Mouse (Mus musculus) left cerebral cortex, postnatal 10 days (tissue): ENCODE data around the gene Rnase9. TPM values are rescaled to one million over a fixed set of nuclear protein-coding genes. Genes with fewer than 3 reads are reported as not detected.

ENCODE experiments used
- DNase-seq, 2 experiments: peaks; one replicate each; pipeline ENCODE4 v3.0.0; 2021 to 2022; ENCODE audit warnings: low spot score in 2 of 2, mixed read lengths in 1 of 2; ENCODE audit errors: extremely low spot score in 1 of 2
- intact Hi-C: fragments of 180-260 bp; cut with DNase I; formaldehyde crosslinking; loops from one replicate; pipeline ENCODE4 v1.15.1; 2025
- total RNA-seq, 2 experiments: library from RNA; stranded (reverse); gene quantifications; 2 replicates each; pipeline ENCODE4 v1.2.3; 2021

Rnase9 gene
- not detected for total RNA-seq

GRCm38 (mm10) chr14:51041769-51042168 is at the start of gene Rnase9:
Gene Rnase9 (minus strand): TSS chr14:51041869.
- DNase-seq = no peak
- intact Hi-C loops = no loop called here

- intact Hi-C loops = no loop called here
- DNase-seq = peak; percentile 77 to 81
Observed at GRCm38 (mm10) chr14:51090077-51090781, 48.6 kb upstream of the Rnase9 start.

- intact Hi-C loops = loop anchor here (5.0 kb wide), 1 partner anchor 282 kb away; the partner anchor contains the start of genes Ccnb1ip1 and Parp2
- no peak for DNase-seq
Observed at GRCm38 (mm10) chr14:51089674-51090076, 48.0 kb upstream of the Rnase9 start.

- DNase-seq = peak; percentile 94 to 95
- intact Hi-C loops = loop anchor here (5.0 kb wide), 1 partner anchor 282 kb away; the partner anchor contains the start of genes Ccnb1ip1 and Parp2
Observed at GRCm38 (mm10) chr14:51088970-51089673, 47.5 kb upstream of the Rnase9 start.

- intact Hi-C loops = loop anchor here (5.0 kb wide), 1 partner anchor 281 kb away; the partner anchor contains the start of genes Ccnb1ip1 and Parp2
- DNase-seq = peak; percentile 84 to 85
Observed at GRCm38 (mm10) chr14:51088166-51088969, 46.7 kb upstream of the Rnase9 start.

- DNase-seq = no peak
- intact Hi-C loops = loop anchor here (5.0 kb wide), 1 partner anchor 280 kb away; the partner anchor contains the start of genes Ccnb1ip1 and Parp2
Observed at GRCm38 (mm10) chr14:51087762-51088161, 46.1 kb upstream of the Rnase9 start.

- intact Hi-C loops = loop anchor here (5.0 kb wide), 1 partner anchor 279 kb away; the partner anchor contains the start of genes Ccnb1ip1 and Parp2
- no peak for DNase-seq
Observed at GRCm38 (mm10) chr14:51085911-51086310, 44.2 kb upstream of the Rnase9 start.

GRCm38 (mm10) chr14:51085086-51085485 is 43.4 kb upstream of the Rnase9 start:
- intact Hi-C loops = loop anchor here (5.0 kb wide), 1 partner anchor 278 kb away; the partner anchor contains the start of genes Ccnb1ip1 and Parp2
- no peak for DNase-seq

- intact Hi-C loops = no loop called here
- no peak for DNase-seq
Observed at GRCm38 (mm10) chr14:51083805-51084204, 42.1 kb upstream of the Rnase9 start.

- peak in 1 of 2 experiments; percentile 62 for DNase-seq
- intact Hi-C loops = no loop called here
Observed at GRCm38 (mm10) chr14:51082599-51083581, 41.2 kb upstream of the Rnase9 start.

- intact Hi-C loops = no loop called here
- no peak for DNase-seq
Observed at GRCm38 (mm10) chr14:51081035-51081434, 39.4 kb upstream of the Rnase9 start.

GRCm38 (mm10) chr14:51079180-51079579 is 37.5 kb upstream of the Rnase9 start:
- DNase-seq = no peak
- intact Hi-C loops = no loop called here

- intact Hi-C loops = no loop called here
- no peak for DNase-seq
Observed at GRCm38 (mm10) chr14:51074335-51074734, 32.7 kb upstream of the Rnase9 start, which contains the start of gene Olfr750. Gene Olfr750 (minus strand): TSS chr14:51074435.

- peak in 1 of 2 experiments; percentile 50 for DNase-seq
- intact Hi-C loops = loop anchor here (5.0 to 10.0 kb wide), 2 partner anchors 95 to 137 kb away; partner anchors contain the start of genes Pip4p1 and Pnp
Observed at GRCm38 (mm10) chr14:51069617-51070016, 27.9 kb upstream of the Rnase9 start.

GRCm38 (mm10) chr14:51068956-51069355 is 27.3 kb upstream of the Rnase9 start:
- DNase-seq = no peak
- intact Hi-C loops = loop anchor here (5.0 to 10.0 kb wide), 2 partner anchors 94 to 137 kb away; partner anchors contain the start of genes Pip4p1 and Pnp

- DNase-seq = no peak
- intact Hi-C loops = loop anchor here (10.0 kb wide), 1 partner anchor 86 kb away; no protein-coding TSS in a partner anchor
Observed at GRCm38 (mm10) chr14:51060761-51061160, 19.1 kb upstream of the Rnase9 start.

- intact Hi-C loops = no loop called here
- no peak for DNase-seq
Observed at GRCm38 (mm10) chr14:51057401-51057831, 15.7 kb upstream of the Rnase9 start, which contains the start of gene Rnase12. Gene Rnase12 (minus strand): TSS chr14:51057661.
